Mouse (Mus musculus) testis, adult 2 months (tissue): Measurements from ENCODE around the gene Mipol1.

ENCODE experiments used
- CTCF ChIP-seq: fragments of 200-500 bp; IDR thresholded peaks from 2 replicates; pipeline ENCODE4 v1.5.1; 2012; ENCODE audit warnings: low read depth, mild to moderate bottlenecking, inconsistent platforms, low read length, moderate library complexity; ENCODE audit not compliant: control insufficient read depth, insufficient read depth, insufficient replicate concordance
- POLR2A ChIP-seq: fragments of 200-500 bp; IDR thresholded peaks from 2 replicates; pipeline ENCODE4 v1.6.1; 2012; ENCODE audit warnings: low read depth, mild to moderate bottlenecking, inconsistent platforms, low read length, moderate library complexity; ENCODE audit not compliant: control insufficient read depth

DNA sequence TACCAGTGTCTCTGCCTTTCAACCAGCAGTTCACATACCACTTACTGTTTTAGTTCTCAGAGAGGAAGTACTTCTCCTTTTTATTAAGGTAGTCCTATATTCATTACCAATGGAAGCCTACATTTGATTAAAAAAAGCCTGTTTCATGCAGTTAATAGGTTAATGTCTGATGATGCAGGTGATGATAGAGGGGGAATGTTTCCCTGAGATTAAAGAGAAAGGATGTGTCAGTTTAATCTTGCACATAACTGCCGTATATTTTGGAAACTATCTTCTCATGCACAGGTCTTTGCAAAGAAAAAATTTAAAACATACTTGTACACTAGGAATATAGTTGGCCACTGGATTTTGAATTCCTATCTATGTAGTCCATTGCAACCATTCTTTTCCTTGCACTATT lies 77.5 kb downstream of the Mipol1 start:
- TF ChIP-seq CTCF (no peak), POLR2A (no peak)
